Mouse (Mus musculus) olfactory bulb, adult 2 months (tissue): ENCODE measurements around the gene Gm28041. TPM values are rescaled to one million over a fixed set of nuclear protein-coding genes. Genes with fewer than 3 reads are reported as not detected.
A peak's percentile ranks its signal among the peaks of the same experiment; 100 is the strongest.
"Not testable (repeated sequence)": the region's sequence is repeated elsewhere in the genome, so short reads cannot be mapped to it uniquely, and the experiment has no call there.

ENCODE experiments used
- H3K27ac ChIP-seq: fragments of 200-500 bp; 2 replicates; pipeline ENCODE4 v1.5.1; 2012; ENCODE audit warnings: low read depth, low read length; ENCODE audit not compliant: insufficient read depth
- H3K4me1 ChIP-seq: fragments of 200-500 bp; 2 replicates; pipeline ENCODE4 v1.6.1; 2012; ENCODE audit warnings: low read length; ENCODE audit not compliant: control insufficient read depth, insufficient read depth
- H3K4me3 ChIP-seq: fragments of 200-500 bp; 2 replicates; pipeline ENCODE4 v1.5.1; 2012; ENCODE audit warnings: mild to moderate bottlenecking, low read depth, low read length, moderate library complexity; ENCODE audit not compliant: insufficient read depth
- CTCF ChIP-seq: fragments of 200-500 bp; IDR thresholded peaks from 2 replicates; pipeline ENCODE4 v1.5.1; 2012; ENCODE audit warnings: low read depth, mild to moderate bottlenecking, low read length, moderate library complexity; ENCODE audit not compliant: insufficient read depth
- POLR2A ChIP-seq: fragments of 200-500 bp; IDR thresholded peaks from 2 replicates; pipeline ENCODE4 v1.6.1; 2012; ENCODE audit warnings: mild to moderate bottlenecking, low read depth, low read length, moderate library complexity; ENCODE audit not compliant: insufficient read depth
- WGBS: fragments of 180-500 bp; shearing (Covaris S2); methylation state at CpG from one replicate; pipeline ENCODE4 v1.1.7; 2018; 5-methylcytosine and 5-hydroxymethylcytosine counted together
- polyA plus RNA-seq: library from polyadenylated mRNA; stranded (reverse); fragments of >200 nt; gene quantifications from 2 replicates; pipeline ENCODE4 v1.2.4, GENCODE M21; 2012; ENCODE audit warnings: low replicate concordance; ENCODE audit not compliant: missing spikeins, insufficient read depth, insufficient read length

Gm28041 gene
- not detected in 2 replicates for polyA plus RNA-seq

DNA sequence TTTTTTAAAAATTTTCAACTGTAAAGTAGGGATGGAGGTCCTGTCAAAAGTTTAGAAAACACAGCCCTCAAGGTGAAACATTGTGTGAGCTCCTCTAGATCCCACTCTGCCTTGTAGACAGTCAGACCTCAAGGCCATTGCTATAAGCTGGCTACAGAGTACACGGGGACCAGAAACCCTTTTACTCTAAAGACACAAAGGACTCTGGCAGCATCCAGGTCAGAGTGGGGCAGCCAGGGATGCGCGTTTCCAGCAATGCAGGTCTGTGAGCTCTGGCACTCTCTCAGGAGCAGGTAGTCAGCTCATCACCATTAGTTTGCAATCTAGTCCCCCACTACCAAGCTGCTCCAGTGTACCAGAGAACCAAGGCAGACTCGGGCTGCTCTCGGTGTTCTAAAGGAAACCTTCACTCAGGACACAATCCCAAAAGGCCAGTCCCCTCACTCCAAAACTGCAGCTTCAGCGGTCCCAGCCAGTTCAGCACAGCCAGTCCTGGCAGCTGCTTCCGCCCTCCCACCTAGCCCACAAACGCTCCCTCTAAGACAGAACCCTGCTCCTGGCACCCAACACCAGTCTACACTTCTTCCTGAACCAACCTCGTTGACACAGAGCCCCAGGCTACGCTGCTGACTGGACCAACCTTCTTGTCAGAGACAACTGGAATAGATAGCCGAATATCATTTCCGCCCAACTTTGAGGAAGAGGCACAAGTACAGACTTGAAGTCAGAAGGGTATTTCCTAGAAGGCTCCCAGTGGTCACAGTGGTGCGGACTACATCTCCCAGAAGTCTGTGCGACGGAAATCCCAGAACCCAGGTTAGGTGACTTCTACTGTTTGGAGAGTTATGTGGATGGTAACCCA is at the start of gene Gm28041, which contains the start of gene Zfp456:
TSS of gene Gm28041 (minus strand) at position 684 of the 862 bp plus-strand sequence.
TSS of gene Zfp456 (minus strand) at position 761 of the 862 bp plus-strand sequence.
- H3K4me1 ChIP-seq, H3K27ac ChIP-seq: not testable (repeated sequence)
- WGBS = 17% methylated on average over 13 of the region's 15 CpGs
- peak within 1 kb of the TSS; percentile 42 for H3K4me3 ChIP-seq

GRCm38 (mm10) chr13:67422532-67422931 is 47.0 kb upstream of the Gm28041 start:
- WGBS = 82% methylated on average over 2 of the region's 2 CpGs
- not testable (repeated sequence) for H3K27ac ChIP-seq, H3K4me1 ChIP-seq, H3K4me3 ChIP-seq

DNA sequence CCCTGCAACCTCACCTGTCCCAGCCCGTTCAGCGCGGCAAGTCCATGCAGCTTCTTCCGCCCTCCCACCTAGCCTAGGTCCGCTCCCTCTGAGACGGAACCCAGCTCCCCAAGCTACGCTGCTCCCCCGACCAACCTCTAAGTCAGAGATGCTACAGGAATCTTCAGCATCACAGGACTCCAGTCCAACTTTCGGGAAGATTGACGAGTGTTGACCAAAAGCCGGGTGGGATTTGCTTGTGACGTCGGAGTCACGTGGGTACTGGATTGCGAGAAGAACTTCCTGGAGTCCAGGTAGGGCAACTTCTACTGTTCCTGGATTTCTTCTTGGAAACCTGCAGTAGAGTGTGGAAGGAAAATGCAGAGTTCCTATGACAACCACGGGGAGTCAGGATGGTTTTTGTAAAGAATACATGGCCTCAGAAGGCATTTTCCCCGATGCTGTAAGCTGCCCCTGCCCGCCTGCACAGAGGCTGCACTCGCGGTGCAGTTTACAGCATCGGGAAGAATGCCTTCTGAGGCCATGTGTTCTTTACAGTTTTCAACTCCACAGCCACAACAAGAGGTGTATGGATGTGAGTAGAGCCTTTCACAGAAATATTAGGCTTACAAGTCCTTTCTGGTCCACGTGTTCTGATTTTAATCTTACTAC is 45.8 kb upstream of the Gm28041 start, which contains the start of gene Zfp459:
TSS of gene Zfp459 (minus strand) at position 212 of the 651 bp plus-strand sequence.
- no peaks in the 10 kb centered on the region for H3K4me1 ChIP-seq
- peak within 1 kb of the TSS; percentile 51 for H3K4me3 ChIP-seq
- WGBS = 2% methylated on average over 22 of the region's 22 CpGs
- no peak for TF ChIP-seq CTCF
- no peak for TF ChIP-seq POLR2A
- no peak within 1 kb of the TSS for H3K27ac ChIP-seq

DNA sequence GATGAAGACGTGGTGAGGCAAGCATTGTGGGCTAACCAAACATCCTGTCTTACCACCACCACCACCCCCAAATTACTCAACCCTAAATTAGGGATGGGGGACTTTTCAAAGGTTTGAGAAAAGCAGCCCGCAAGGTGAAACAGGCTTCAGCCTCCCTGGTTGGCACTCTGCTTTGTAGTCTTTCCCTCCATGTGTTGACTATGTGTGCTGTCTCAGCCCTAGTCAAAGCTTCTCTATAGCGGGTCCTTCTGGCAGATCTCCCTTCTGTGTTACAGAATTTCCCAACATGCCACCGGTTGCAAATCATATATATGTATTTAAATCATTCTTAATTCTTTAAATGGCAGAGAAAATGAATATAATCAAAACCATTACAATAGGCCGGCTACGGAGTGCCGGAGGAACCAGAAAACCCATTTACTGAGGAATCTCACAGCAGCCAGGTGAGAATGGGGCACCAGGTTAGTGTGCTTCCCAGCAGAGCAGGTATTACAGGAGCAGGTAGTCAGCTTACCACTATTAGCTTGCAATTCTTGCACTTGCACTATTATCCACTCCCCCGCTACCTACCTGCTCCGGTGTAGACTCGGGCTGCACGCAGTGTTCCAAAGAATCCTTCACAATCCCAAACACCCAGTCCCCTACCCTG is 45.1 kb upstream of the Gm28041 start:
- 32% methylated on average over 11 of the region's 11 CpGs for WGBS
- Histone ChIP-seq H3K4me3 (peak overlapping the region; percentile 51), H3K4me1 (no peaks in the 10 kb centered on the region)

DNA sequence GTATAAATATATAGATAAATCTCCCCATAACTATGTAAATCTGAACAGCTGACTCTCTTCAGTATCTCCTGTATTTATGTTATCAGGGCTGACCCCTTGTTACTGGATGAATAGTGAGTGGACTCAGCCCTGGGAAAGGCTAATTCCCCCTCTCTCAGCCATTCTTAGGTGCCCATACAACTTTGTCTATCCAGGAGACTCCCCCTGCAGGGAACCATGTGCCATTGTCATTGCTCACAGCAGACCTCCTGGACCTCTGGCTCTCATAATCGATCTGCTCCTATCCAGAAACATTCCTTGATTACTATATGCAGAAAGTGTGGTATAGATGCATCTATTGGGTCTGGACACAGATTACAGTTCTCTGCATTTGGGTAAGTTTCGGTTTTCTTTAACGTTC is 41.3 kb upstream of the Gm28041 start:
- TF ChIP-seq POLR2A (no peak), CTCF (no peak)
- no peaks in the 10 kb centered on the region for H3K4me1 ChIP-seq
- H3K4me3 ChIP-seq = no peak overlapping the region
- WGBS = 84% methylated on average over 3 of the region's 3 CpGs
- no peak overlapping the region for H3K27ac ChIP-seq

More for the DNA sequence above, 45.1 kb upstream of the Gm28041 start:
- no peak for TF ChIP-seq POLR2A
- no peak for TF ChIP-seq CTCF
- H3K27ac ChIP-seq = no peak overlapping the region

GRCm38 (mm10) chr13:67415759-67416158 is 40.2 kb upstream of the Gm28041 start:
- 95% methylated on average over 6 of the region's 6 CpGs for WGBS
- TF ChIP-seq POLR2A (no peak), CTCF (no peak)

DNA sequence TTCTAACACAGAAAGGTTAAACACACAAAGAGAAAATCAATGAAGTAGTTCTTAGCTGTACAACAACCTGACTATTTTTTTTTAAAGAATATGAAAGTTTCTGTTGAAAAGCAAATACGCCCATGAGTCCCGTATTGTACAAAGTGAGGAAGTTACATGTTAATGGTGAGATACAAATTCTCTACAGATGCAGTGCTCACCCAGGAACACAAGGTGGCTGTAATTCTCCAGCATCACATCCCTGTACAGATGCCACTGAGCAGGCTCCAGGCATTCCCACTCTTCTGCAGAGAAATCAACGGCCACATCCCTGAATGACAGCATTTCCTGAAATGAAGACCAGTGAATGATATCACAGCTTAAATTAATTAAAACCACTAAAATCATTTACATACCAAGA is 38.1 kb upstream of the Gm28041 start:
- H3K4me3 ChIP-seq, H3K27ac ChIP-seq, H3K4me1 ChIP-seq: not testable (repeated sequence)
- 50% methylated on average over 3 of the region's 3 CpGs for WGBS

More at GRCm38 (mm10) chr13:67415759-67416158, 40.2 kb upstream of the Gm28041 start:
- no peaks in the 10 kb centered on the region for H3K4me1 ChIP-seq
- no peak overlapping the region for H3K4me3 ChIP-seq
- no peak overlapping the region for H3K27ac ChIP-seq

DNA sequence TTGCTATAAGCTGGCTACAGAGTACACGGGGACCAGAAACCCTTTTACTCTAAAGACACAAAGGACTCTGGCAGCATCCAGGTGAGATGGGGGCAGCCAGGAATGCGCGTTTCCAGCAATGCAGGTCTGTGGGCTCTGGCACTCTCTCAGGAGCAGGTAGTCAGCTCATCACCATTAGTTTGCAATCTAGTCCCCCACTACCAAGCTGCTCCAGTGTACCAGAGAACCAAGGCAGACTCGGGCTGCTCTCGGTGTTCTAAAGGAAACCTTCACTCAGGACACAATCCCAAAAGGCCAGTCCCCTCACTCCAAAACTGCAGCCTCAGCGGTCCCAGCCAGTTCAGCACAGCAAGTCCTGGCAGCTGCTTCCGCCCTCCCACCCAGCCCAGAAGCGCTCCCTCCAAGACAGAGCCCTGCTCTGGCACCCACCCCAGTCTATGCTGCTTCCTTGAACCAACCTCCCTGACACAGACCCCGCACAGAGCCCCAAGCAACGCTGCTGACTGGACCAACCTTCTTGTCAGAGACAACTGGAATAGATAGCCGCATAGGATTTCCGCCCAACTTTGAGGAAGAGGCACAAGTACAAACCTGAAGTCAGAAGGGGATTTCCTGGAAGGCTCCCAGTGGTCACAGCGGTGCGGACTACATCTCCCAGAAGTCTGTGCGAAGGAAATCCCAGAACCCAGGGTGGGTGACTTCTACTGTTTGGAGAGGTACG is 23.8 kb upstream of the Gm28041 start, which contains the start of gene Zfp429:
TSS of gene Zfp429 (minus strand) at position 637 of the 721 bp plus-strand sequence.
- 2% methylated on average over 16 of the region's 16 CpGs for WGBS
- TF ChIP-seq POLR2A = 0 out of 2 replicates have a peak, but pooled peaks have one; percentile 23
- not testable (repeated sequence) for H3K27ac ChIP-seq, H3K4me1 ChIP-seq
- H3K4me3 ChIP-seq = peak within 1 kb of the TSS; percentile 99

- 57% methylated on average over 3 of the region's 3 CpGs for WGBS
- not testable (repeated sequence) for H3K4me3 ChIP-seq, H3K27ac ChIP-seq, H3K4me1 ChIP-seq
Measured at GRCm38 (mm10) chr13:67376255-67376654, 722 bp upstream of the Gm28041 start.
